Mouse (Mus musculus) forebrain, embryonic 14.5 days (tissue): Measurements from ENCODE around the gene Uba7. TPM values are rescaled to one million over a fixed set of nuclear protein-coding genes. Genes with fewer than 3 reads are reported as not detected.

Source experiments
- ATAC-seq: fragments of 200-750 bp; cut with Nextera tagmentation; 2 replicates; pipeline ENCODE4 v1.8.0; 2017; ENCODE audit warnings: mild to moderate bottlenecking, moderate library complexity
- DNase-seq: peaks from one replicate; pipeline ENCODE4 v3.0.0-alpha.2; 2015; ENCODE audit warnings: low spot score
- H3K27ac ChIP-seq: fragments of 300-500 bp; sonication (generic); 2 replicates; pipeline ENCODE4 v1.5.1; 2014; ENCODE audit warnings: low read depth, mild to moderate bottlenecking, control low read depth, low read length, moderate library complexity
- H3K27me3 ChIP-seq: fragments of 300-500 bp; sonication (generic); replicated peaks from 2 replicates; pipeline ENCODE4 v1.6.1; 2014; ENCODE audit warnings: low read length, control low read depth, mixed read lengths; ENCODE audit not compliant: control insufficient read depth, insufficient read depth
- H3K36me3 ChIP-seq: fragments of 300-500 bp; sonication (generic); 2 replicates; pipeline ENCODE4 v1.6.1; 2014; ENCODE audit warnings: low read length, control low read depth; ENCODE audit not compliant: control insufficient read depth, insufficient read depth
- H3K4me1 ChIP-seq: fragments of 300-500 bp; sonication (generic); 2 replicates; pipeline ENCODE4 v1.6.1; 2014; ENCODE audit warnings: antibody characterized with exemption, low read length, control low read depth; ENCODE audit not compliant: control insufficient read depth, insufficient read depth
- H3K4me2 ChIP-seq: fragments of 300-500 bp; sonication (generic); 2 replicates; pipeline ENCODE4 v1.6.1; 2014; ENCODE audit warnings: mild to moderate bottlenecking, control low read depth, low read length
- H3K4me3 ChIP-seq: fragments of 300-500 bp; sonication (generic); 2 replicates; pipeline ENCODE4 v1.5.1; 2014; ENCODE audit warnings: low read depth, low read length, control low read depth
- H3K9ac ChIP-seq: fragments of 300-500 bp; sonication (generic); 2 replicates; pipeline ENCODE4 v1.6.1; 2014; ENCODE audit warnings: mild to moderate bottlenecking, low read length, control low read depth, moderate library complexity
- H3K9me3 ChIP-seq: fragments of 300-500 bp; sonication (generic); replicated peaks from 2 replicates; pipeline ENCODE4 v1.6.1; 2016; ENCODE audit warnings: low read length, control low read depth, mixed read lengths; ENCODE audit not compliant: control insufficient read depth
- WGBS: fragments of 180-500 bp; shearing (Covaris S2); extraction: QIAGEN DNeasy Blood & Tissue Kit; methylation state at CpG from one replicate; pipeline ENCODE4 v1.1.7; 2014; 5-methylcytosine and 5-hydroxymethylcytosine counted together
- polyA plus RNA-seq: library from polyadenylated mRNA; unstranded; fragments of >200 nt; fragmentation: Nextera tagmentation; extraction: Ambion mirVana; gene quantifications from 2 replicates; pipeline ENCODE4 v1.2.1, GENCODE M21; 2014

Uba7 gene
- 3.1 and 4.7 TPM in 2 replicates for polyA plus RNA-seq

GRCm38 (mm10) chr9:107975399-107976386, at the start of gene Uba7:
Uba7 (plus strand) TSS chr9:107975505.
- no peak within 1 kb of the TSS for H3K9ac ChIP-seq
- H3K36me3 ChIP-seq = peaks cover 10% of the 10 kb centered on the region
- H3K4me2 ChIP-seq = no peak within 1 kb of the TSS
- no peaks in the 10 kb centered on the region for H3K27me3 ChIP-seq
- DNase-seq (no peak), ATAC-seq (no peak)
- 76% methylated on average over 12 of the region's 12 CpGs for WGBS
- no peaks in the 10 kb centered on the region for H3K4me1 ChIP-seq
- no peak within 1 kb of the TSS for H3K4me3 ChIP-seq
- H3K9me3 ChIP-seq = no peaks in the 10 kb centered on the region
- H3K27ac ChIP-seq = no peak within 1 kb of the TSS

- no peak overlapping the region for H3K9ac ChIP-seq
- H3K4me1 ChIP-seq = peaks cover 5% of the 10 kb centered on the region; the same call in 1 of the 2 replicates
- no peak overlapping the region for H3K4me3 ChIP-seq
- H3K4me2 ChIP-seq = no peak overlapping the region
- ATAC-seq (no peak), DNase-seq (no peak)
- WGBS = 64% methylated on average over 9 of the region's 9 CpGs
- H3K9me3 ChIP-seq = no peaks in the 10 kb centered on the region
- H3K27me3 ChIP-seq = no peaks in the 10 kb centered on the region
- H3K36me3 ChIP-seq = no peaks in the 10 kb centered on the region
- no peak overlapping the region for H3K27ac ChIP-seq
Measured at GRCm38 (mm10) chr9:107926920-107927420, 48.3 kb upstream of the Uba7 start.

- DNase-seq = peak; percentile 44
- Histone ChIP-seq H3K9me3 (no peaks in the 10 kb centered on the region), H3K27ac (no peak overlapping the region), H3K36me3 (no peaks in the 10 kb centered on the region), H3K4me1 (peaks cover 5% of the 10 kb centered on the region; the same call in 1 of the 2 replicates), H3K9ac (no peak overlapping the region), H3K4me3 (no peak overlapping the region), H3K4me2 (no peak overlapping the region), H3K27me3 (no peaks in the 10 kb centered on the region)
- ATAC-seq = no peak; the same call in 1 of the 2 replicates
- 79% methylated on average over 5 of the region's 5 CpGs for WGBS
Measured at GRCm38 (mm10) chr9:107927749-107928148, 47.6 kb upstream of the Uba7 start.

GRCm38 (mm10) chr9:107928169-107928568, 47.1 kb upstream of the Uba7 start, which contains the start of gene Actl11:
Actl11 (plus strand) TSS chr9:107928469.
- DNase-seq = no peak
- 72% methylated on average over 3 of the region's 3 CpGs for WGBS
- Histone ChIP-seq H3K4me2 (no peak within 1 kb of the TSS), H3K4me1 (peaks cover 5% of the 10 kb centered on the region; the same call in 1 of the 2 replicates), H3K36me3 (no peaks in the 10 kb centered on the region), H3K4me3 (no peak within 1 kb of the TSS), H3K27me3 (no peaks in the 10 kb centered on the region), H3K9ac (no peak within 1 kb of the TSS), H3K27ac (no peak within 1 kb of the TSS), H3K9me3 (no peaks in the 10 kb centered on the region)
- no peak for ATAC-seq

- H3K4me2 ChIP-seq = no peak overlapping the region
- DNase-seq (peak; percentile 33), ATAC-seq (no peak)
- H3K9me3 ChIP-seq = no peaks in the 10 kb centered on the region
- H3K4me1 ChIP-seq = peaks cover 12% of the 10 kb centered on the region
- H3K27me3 ChIP-seq = no peaks in the 10 kb centered on the region
- H3K4me3 ChIP-seq = no peak overlapping the region
- no peaks in the 10 kb centered on the region for H3K36me3 ChIP-seq
- WGBS = 60% methylated on average over 4 of the region's 4 CpGs
- no peak overlapping the region for H3K27ac ChIP-seq
- no peak overlapping the region for H3K9ac ChIP-seq
Measured at GRCm38 (mm10) chr9:107932221-107932620, 43.1 kb upstream of the Uba7 start.

- ATAC-seq (no peak), DNase-seq (no peak)
- Histone ChIP-seq H3K4me1 (peaks cover 12% of the 10 kb centered on the region), H3K4me3 (no peak overlapping the region), H3K9ac (no peak overlapping the region), H3K36me3 (no peaks in the 10 kb centered on the region), H3K4me2 (no peak overlapping the region), H3K27me3 (no peaks in the 10 kb centered on the region), H3K9me3 (no peaks in the 10 kb centered on the region), H3K27ac (no peak overlapping the region)
- WGBS = 89% methylated on average over 11 of the region's 11 CpGs
Measured at GRCm38 (mm10) chr9:107934146-107934545, 41.2 kb upstream of the Uba7 start.

GRCm38 (mm10) chr9:107935374-107935773, 39.9 kb upstream of the Uba7 start, which contains the start of gene Camkv:
Camkv (plus strand) TSS chr9:107935674.
- peak within 1 kb of the TSS; percentile 86 for H3K4me2 ChIP-seq
- no peak for ATAC-seq
- no peaks in the 10 kb centered on the region for H3K36me3 ChIP-seq
- no peak for DNase-seq
- peak within 1 kb of the TSS; percentile 49 for H3K4me3 ChIP-seq
- H3K27ac ChIP-seq = peak within 1 kb of the TSS; percentile 27; the same call in 1 of the 2 replicates
- H3K9ac ChIP-seq = peak within 1 kb of the TSS; percentile 67
- peaks cover 12% of the 10 kb centered on the region for H3K4me1 ChIP-seq
- no peaks in the 10 kb centered on the region for H3K27me3 ChIP-seq
- WGBS = 4% methylated on average over 3 of the region's 3 CpGs
- no peaks in the 10 kb centered on the region for H3K9me3 ChIP-seq

- Histone ChIP-seq H3K36me3 (no peaks in the 10 kb centered on the region), H3K4me1 (peaks cover 12% of the 10 kb centered on the region), H3K4me3 (peak overlapping the region; percentile 49), H3K27ac (peak overlapping the region; percentile 27; the same call in 1 of the 2 replicates), H3K4me2 (peak overlapping the region; percentile 86), H3K9me3 (no peaks in the 10 kb centered on the region), H3K27me3 (no peaks in the 10 kb centered on the region), H3K9ac (peak overlapping the region; percentile 67)
- WGBS = under 1% methylated on average over 39 of the region's 41 CpGs
- DNase-seq = peak; percentile 52
- peak; percentile 70 for ATAC-seq
Measured at GRCm38 (mm10) chr9:107935790-107936214, 39.5 kb upstream of the Uba7 start.
